ENCODE assay signal across 26 mouse cellular contexts in genomic region chr1:157810657-157811056, GRCm38 (mm10).
"Had no signal": no experiment of that assay in that cellular context is flagged by ENCODE, and none has a peak within 500 bp of the region (broad histone marks: within the 10 kb centered on the region; RNA-seq: fewer than 3 reads in every experiment).

No protein-coding gene starts in this region.

- H3K4me1 ChIP-seq: heart, embryonic 10.5 days; heart, embryonic 12.5 days; hindbrain, embryonic 10.5 days; hindbrain, embryonic 12.5 days; intestine, embryonic 15.5 days; liver, embryonic 13.5 days; liver, embryonic 15.5 days had no signal

- H3K27me3 ChIP-seq: heart, embryonic 12.5 days; hindbrain, embryonic 12.5 days; intestine, embryonic 15.5 days; liver, embryonic 13.5 days; liver, embryonic 15.5 days had no signal

- H3K4me3 ChIP-seq: gastrocnemius, adult 2 months; heart, embryonic 10.5 days; heart, embryonic 12.5 days; hindbrain, embryonic 10.5 days; hindbrain, embryonic 12.5 days; intestine, embryonic 15.5 days; layer of hippocampus, adult 2 months; left cerebral cortex, adult 2 months; liver, embryonic 13.5 days; liver, embryonic 15.5 days had no signal

- H3K36me3 ChIP-seq: heart, embryonic 10.5 days; heart, embryonic 12.5 days; hindbrain, embryonic 10.5 days; hindbrain, embryonic 12.5 days; intestine, embryonic 15.5 days; liver, embryonic 13.5 days; liver, embryonic 15.5 days had no signal

- H3K4me2 ChIP-seq: heart, embryonic 12.5 days; hindbrain, embryonic 12.5 days; hindbrain, embryonic 14.5 days; intestine, embryonic 15.5 days; liver, embryonic 11.5 days; liver, embryonic 13.5 days; liver, embryonic 15.5 days had no signal

- H3K27ac ChIP-seq: gastrocnemius, adult 2 months; heart, embryonic 10.5 days; hindbrain, embryonic 10.5 days; hindbrain, embryonic 12.5 days; hindbrain, embryonic 14.5 days; intestine, embryonic 15.5 days; layer of hippocampus, adult 2 months; left cerebral cortex, adult 2 months; liver, embryonic 13.5 days; liver, embryonic 15.5 days had no signal

- H3K9me3 ChIP-seq: heart, embryonic 10.5 days; heart, embryonic 12.5 days; hindbrain, embryonic 10.5 days; hindbrain, embryonic 12.5 days; intestine, embryonic 15.5 days; liver, embryonic 13.5 days; liver, embryonic 15.5 days had no signal

- H3K9ac ChIP-seq: heart, embryonic 12.5 days; hindbrain, embryonic 12.5 days; hindbrain, embryonic 14.5 days; intestine, embryonic 15.5 days; liver, embryonic 13.5 days; liver, embryonic 15.5 days; liver, postnatal 0 days had no signal

- DNase-seq: gastrocnemius, adult 2 months; gastrocnemius, postnatal 10 days; gastrocnemius, postnatal 25 days; heart, adult 18-20 months; heart, postnatal 10 days; heart, postnatal 4 days; kidney, adult 18-20 months; kidney, adult 8-10 months; kidney, postnatal 25 days; kidney, postnatal 4 days; liver; liver, embryonic 13.5 days; liver, postnatal 0 days had no signal

- ATAC-seq: hindbrain, embryonic 16.5 days; inflammation-experienced regulatory T-cells, adult 6 months; intestine, embryonic 15.5 days; intestine, postnatal 0 days; liver, postnatal 0 days had no signal
